Mouse (Mus musculus) frontal cortex, postnatal 14 days (tissue): ENCODE data around the gene Lbr.

Source experiments
- DNase-seq, 2 experiments: peaks; one replicate each; pipeline ENCODE4 v3.0.0; 2022; ENCODE audit warnings: low spot score in 2 of 2

Lbr gene

GRCm38 (mm10) chr1:181842781-181843180, at the start of gene Lbr:
Gene Lbr (minus strand): TSS chr1:181843046.
- DNase-seq: no peak

DNA sequence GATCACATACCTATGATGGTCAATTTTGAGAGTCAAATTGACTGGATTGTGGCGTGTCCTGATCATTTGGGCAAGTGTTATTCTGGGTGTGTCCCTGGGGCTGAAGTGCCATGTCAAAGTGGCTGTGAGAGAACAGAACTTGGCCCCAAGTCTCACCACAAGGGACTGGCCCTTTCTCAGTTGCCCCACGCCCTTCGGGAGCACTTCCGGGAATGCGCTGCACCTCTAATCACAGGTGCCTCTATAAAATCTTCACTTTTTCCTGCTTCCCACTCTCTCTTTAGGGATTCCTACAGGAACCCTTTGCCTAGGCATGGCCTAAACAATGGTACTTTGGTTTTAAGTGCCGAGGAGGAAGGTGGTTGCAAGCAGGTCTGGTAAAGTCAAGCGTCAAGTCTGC, 46.8 kb upstream of the Lbr start:
- DNase-seq: no peak

DNA sequence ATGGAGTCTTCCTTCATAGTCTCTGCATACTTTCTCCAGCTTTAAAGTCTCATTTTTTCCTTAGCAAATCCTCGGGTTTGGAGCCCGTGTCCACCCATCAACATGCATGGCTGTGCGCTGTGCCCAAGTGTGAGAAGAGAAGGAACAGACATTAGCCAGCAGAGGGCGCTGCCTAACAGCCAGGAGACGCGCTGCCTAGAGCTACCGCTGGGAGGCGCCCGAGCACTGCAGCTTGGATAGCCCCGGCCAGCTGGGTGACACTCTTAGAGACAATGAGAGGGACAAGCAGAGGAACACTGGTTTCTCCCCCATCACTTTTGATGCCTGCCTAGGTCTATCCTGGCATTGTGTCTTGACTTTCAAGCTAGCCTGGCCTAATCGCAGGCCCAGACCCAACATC, 46.0 kb upstream of the Lbr start:
- DNase-seq: peak; percentile 75 to 91

GRCm38 (mm10) chr1:181881532-181881931, 38.7 kb upstream of the Lbr start:
- DNase-seq: peak in 1 of 2 experiments; percentile 42

DNA sequence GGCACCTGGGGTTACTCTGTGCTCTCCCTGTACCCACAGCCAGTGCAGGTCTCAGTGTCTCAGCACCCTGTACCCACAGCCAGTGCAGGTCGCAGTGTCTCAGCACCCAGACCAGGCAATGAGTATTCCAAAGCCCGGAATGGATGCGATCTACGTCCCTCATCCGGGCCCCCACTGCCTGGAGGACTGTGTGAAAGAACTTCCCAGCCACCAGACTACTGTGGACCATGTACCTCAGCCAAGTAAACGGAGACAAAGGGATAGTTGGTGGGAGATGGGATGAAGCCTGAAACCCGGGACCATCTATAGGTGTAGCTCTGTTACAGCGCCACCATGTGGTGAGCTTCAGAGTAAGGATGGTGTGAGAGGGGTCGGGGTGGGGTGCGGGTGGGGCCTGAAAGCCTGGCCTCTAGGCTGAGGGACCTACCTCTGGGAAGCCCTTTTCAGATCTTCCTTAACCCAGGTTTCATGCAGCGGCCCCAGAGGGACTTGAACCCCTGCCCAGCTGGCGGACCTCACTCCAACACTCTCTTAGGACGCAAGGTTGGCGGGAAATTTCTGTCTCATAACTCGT, 38.0 kb upstream of the Lbr start:
- no peak for DNase-seq

DNA sequence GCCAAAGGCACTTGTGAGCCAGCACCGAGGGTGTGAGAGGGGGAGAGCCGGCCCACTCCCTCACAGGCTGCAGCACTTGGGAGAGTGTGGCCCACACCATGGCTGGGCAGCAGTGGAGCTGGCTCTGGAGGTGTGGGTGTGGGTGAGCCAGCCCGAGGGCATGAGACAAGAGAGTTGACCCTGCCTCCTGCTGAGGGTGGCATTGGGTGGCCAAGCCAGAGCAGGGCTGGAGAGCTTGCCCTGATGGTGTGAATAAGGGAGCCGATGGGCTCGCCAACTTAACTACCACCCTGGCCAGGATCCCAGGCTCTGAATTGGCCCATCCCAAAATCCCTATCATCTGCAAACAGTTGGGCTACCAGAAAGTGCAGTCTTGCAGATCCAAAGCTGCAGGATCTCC, 35.6 kb upstream of the Lbr start:
- no peak for DNase-seq

DNA sequence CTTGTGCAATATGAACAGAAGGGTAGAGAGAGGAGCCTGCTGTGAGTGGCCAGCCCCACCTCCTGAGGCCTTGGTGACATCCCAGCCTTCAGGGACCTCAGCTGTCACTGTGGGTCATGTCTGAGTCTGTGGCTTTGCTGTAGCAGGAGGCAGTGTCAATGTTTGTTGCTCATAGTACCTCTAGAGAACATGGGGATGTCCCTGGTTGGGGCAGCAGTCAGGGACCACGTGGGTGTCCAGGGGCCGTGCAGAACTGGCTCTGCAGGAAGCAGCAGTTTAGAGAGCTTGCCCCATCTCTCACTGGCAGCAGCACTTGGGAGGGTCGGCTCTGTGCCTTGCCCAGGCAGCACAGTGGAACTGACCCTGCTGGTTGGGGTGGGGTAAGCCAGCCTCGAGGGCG, 34.2 kb upstream of the Lbr start:
- DNase-seq: no peak

DNA sequence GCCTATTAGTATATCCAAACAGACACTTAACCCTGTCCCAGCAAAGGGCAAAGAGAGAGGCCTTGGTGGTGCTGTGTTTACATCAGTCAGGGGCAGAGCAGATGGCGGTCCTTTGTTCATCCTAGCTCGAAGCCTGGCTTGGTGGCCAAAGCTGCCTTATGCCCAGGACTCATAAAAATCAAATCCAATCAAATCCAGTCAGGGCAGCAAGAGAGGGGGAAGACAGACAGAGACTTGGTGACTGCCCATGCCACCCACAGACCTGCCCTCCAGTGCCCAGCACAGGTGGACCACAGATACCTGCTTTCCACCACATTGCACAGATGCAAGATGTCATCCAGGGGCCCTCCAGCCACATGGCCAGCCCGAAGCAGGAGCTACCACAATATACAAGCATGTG, 33.8 kb upstream of the Lbr start:
- DNase-seq: no peak

DNA sequence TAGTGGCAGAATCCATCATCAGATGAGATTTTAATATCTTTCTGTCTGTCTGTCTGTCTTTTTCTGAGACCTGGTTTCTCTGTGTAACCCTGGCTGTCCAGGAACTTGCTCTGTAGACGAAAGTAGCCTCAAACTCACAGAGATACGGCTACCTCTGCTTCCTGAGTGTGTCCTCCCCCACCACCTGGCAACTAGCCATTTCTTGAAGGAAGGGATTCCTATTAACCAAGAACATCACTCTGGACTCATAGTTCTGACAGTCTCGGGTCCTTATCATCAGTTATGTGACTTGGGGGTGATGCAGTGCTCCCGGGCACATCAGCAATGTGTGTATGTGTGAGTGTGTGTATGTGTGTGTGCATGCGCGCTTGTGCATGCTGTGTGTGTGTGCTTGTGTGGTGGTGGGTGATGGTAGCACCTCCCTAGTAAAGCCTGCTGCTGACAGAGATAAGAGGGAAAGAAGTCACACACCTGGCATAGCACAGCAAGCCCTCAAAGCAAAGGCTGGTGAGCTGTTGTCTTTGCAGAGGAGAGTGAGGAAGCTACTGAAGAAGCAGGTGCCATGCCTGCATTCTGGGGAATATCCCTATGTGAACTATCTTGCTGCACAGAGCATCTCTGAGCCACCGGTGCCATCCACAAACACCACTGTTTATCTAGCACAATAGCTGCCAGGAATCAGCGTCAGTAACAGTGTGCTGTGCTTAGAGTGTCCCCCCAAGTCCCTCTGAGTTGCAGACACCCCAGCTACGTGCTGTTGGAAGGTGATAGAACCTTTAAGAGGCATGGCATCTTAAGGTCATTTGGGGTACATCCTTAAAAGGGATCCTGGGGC, 30.5 kb upstream of the Lbr start:
- no peak for DNase-seq

DNA sequence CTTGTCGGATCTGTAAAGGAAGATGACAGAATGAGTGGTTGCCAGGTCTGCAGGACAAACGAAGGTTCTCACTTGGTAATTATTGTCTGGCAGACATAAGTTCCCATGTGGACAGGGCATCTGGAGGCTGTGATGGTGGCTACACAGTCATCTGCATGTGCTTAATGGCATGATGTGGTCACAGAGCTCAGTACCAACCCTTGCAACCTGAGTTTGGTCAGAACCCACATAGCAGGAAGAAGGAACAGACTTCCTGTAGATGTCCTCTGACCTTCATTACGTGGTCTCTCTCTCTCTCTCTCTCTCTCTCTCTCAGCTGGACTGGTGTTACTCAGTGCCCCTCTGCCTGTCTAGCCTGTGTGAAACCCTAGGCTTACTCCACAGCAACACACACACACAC, 29.8 kb upstream of the Lbr start:
- DNase-seq: no peak

DNA sequence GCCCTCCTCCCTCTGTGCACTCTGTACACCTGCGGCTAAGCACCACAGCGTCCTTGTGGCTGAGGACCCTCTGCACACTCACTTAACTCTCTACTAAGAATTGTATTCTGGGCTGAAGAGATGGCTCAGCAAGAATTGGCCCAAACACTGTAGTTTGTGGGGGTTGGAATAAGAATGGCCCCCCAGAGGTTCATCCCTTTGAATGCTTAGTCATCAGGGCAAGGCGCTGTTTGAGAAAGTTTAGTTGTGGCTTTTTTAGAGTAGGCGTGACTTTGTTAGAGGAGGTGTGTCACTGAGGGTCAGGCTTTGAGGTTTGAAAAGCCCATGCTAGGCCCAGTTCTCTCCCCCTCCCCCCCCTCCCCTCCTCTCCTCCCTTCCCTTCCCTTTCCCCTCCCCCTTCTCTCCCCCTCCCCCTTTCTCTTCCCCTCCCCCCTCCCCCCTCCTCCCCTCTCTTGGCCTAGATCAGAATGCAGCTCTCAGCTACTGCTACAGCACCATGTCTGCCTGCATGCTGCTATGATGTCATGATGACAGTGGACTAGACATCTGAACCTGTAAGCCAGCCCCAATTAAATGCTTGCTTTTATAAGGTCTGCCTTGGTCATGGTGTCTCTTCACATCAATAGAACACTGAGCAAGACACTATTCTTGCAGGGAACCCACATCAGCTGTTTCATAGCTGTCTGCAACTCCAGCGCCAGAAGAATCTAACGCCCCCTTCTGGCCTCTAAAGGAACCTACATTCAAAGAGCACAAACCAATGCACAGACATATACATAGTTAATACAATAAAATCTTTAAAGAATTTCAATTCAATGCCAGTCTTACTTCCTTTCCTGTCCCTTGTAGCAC, 23.8 kb upstream of the Lbr start:
- DNase-seq: no peak

DNA sequence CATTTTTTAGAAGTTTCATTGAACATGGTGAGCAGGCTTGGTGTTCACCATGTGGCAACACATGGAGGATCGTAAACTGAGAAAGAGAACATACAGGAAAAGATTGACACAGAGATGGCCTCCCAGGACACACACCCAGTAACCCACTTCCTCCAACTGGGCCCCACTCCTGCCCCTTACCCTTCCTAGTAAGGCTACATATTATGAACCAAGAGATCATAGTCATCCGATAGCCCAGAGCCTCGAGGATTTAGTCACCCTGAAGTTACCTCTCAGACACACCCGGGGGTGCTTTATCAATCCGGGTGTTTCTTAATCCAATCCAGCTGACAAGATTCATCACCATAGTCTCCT, 23.0 kb upstream of the Lbr start:
- no peak for DNase-seq

GRCm38 (mm10) chr1:181864971-181865862, 22.4 kb upstream of the Lbr start:
- DNase-seq: no peak

DNA sequence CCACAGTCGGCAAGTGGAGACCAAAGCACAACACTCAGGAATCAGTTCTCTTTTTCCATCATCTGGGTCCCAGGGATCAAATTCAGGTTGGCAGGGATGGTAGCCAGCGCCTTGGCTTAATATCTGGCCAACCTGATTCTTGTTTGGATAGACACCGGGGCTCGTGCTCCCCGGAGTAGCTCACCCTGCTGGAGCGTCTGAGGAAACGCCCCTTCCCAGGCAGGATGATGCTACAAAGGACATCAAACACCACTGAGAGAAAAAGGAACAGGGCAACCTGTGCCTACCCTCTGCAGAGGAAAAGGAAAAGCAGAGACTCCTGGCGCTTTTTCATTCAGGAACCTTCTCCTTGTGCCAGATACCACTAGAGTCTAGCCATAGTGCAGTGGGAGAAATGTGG, 20.6 kb upstream of the Lbr start:
- DNase-seq: no peak

DNA sequence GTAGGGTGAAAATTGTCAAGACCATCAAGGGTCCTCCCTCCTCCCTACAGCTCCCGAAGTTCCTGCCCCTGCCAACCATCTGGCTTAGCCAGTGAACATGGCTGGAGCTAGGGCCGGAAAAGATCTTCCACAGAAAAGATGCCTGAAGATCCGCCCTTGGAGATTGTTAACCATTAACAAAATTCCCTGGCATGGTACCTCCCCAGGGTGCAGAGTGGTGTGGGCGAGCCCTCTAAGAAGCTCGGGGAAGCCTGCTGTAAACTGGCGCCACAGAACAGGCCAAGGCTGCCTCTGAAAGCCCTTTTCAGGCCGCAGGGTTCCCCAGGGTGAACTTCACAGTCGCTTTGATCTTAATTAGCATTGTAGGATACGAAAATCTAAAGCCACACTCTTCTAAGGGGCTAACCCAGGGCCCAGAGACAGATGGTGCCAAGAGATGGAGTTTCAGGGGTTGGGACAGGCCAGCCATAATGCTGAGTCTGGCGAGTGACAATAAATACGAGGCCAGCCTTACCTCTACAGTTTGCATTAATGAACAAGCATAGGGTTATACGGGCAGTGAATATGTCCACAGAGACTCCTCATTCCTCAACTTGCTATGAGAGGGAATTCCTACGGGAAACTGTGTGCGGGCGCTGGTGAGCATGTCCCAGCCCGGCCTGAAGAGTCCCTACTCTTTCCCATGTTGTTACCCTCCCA, 20.0 kb upstream of the Lbr start:
- DNase-seq: no peak

- DNase-seq: no peak
Measured at GRCm38 (mm10) chr1:181861181-181861902, 18.5 kb upstream of the Lbr start.

GRCm38 (mm10) chr1:181860659-181861058, 17.8 kb upstream of the Lbr start:
- no peak for DNase-seq

DNA sequence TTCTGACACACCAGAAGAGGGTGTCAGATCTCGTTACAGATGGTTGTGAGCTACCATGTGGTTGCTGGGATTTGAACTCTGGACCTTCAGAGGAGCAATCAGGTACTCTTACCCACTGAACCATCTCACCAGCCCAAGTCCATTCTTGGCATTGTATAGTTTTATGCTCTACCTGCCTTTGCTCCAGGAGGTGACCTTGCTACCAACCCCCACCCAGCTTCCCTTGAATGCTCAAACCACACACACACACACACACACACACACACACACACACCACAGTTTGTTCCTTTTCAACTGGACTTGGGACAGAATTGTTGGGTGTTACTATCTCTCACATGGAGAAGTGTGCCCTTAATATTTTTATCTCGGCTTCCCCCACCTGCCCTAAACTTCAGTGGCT, 13.5 kb upstream of the Lbr start:
- DNase-seq: no peak

DNA sequence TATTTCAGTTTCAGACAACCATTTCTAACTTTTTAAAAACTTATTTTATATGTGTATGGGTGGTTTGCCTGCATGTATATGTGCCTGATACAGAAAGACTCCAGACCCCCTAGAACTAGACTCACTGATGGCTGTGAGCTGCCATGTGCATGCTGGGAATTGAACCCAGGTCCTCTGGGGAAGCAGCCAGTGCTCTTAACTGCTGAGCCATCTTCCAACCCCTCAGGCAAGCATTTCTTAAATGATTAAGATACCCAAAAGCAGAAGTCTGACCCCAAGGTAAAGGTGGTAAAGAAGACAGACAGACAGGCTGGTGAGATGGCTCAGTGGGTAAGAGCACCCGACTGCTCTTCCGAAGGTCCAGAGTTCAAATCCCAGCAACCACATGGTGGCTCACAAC, 12.0 kb upstream of the Lbr start:
- no peak for DNase-seq

GRCm38 (mm10) chr1:181853081-181853736, 10.4 kb upstream of the Lbr start:
- no peak for DNase-seq
